Mouse (Mus musculus) bone marrow macrophage, adult 2 months (primary cell): ENCODE results near the gene Ndufa9. TPM values are rescaled to one million over a fixed set of nuclear protein-coding genes. Genes with fewer than 3 reads are reported as not detected.

Experiments
- H3K27ac ChIP-seq: 2 replicates; pipeline ENCODE4 v1.5.1; 2012; ENCODE audit warnings: low read depth, low read length; ENCODE audit not compliant: insufficient read depth
- H3K4me1 ChIP-seq: 2 replicates; pipeline ENCODE4 v1.6.1; 2012; ENCODE audit warnings: low read length; ENCODE audit not compliant: control insufficient read depth, insufficient read depth
- H3K4me3 ChIP-seq: 2 replicates; pipeline ENCODE4 v1.5.1; 2012; ENCODE audit warnings: mild to moderate bottlenecking, low read length, moderate library complexity; ENCODE audit not compliant: insufficient read depth
- CTCF ChIP-seq: IDR thresholded peaks from 2 replicates; pipeline ENCODE4 v1.5.1; 2012; ENCODE audit warnings: low read depth, mild to moderate bottlenecking, low read length, moderate library complexity
- POLR2A ChIP-seq: IDR thresholded peaks from 2 replicates; pipeline ENCODE4 v1.6.1; 2012; ENCODE audit warnings: mild to moderate bottlenecking, low read depth, low read length, borderline replicate concordance
- polyA plus RNA-seq: library from polyadenylated mRNA; stranded (reverse); fragments of >200 nt; gene quantifications from 2 replicates; pipeline ENCODE4 v1.2.4, GENCODE M21; 2012; ENCODE audit not compliant: missing spikeins, insufficient read depth, insufficient read length

Gene Ndufa9
- 44.3 and 49.2 TPM in 2 replicates for polyA plus RNA-seq

GRCm38 (mm10) chr6:126848712-126849704 lies at the start of gene Ndufa9:
Gene Ndufa9 (minus strand): TSS chr6:126849136.
- TF ChIP-seq POLR2A (0 out of 2 replicates have a peak, but pooled peaks have one; percentile 6), CTCF (no peak)
- peak within 1 kb of the TSS; percentile 54 for H3K27ac ChIP-seq
- peak within 1 kb of the TSS; percentile 92 for H3K4me3 ChIP-seq
- peaks cover 38% of the 10 kb centered on the region for H3K4me1 ChIP-seq

- no peak for TF ChIP-seq CTCF
- TF ChIP-seq POLR2A, result no peak
- Histone ChIP-seq H3K4me1 (peaks cover 6% of the 10 kb centered on the region; the same call in 1 of the 2 replicates), H3K4me3 (no peak overlapping the region), H3K27ac (no peak overlapping the region)
Measured at GRCm38 (mm10) chr6:126877118-126877517, 28.2 kb upstream of the Ndufa9 start.

GRCm38 (mm10) chr6:126852881-126853280 lies 3.9 kb upstream of the Ndufa9 start, which contains the start of gene Akap3:
Gene Akap3 (plus strand): TSS chr6:126853098.
- peak within 1 kb of the TSS; percentile 29; the same call in 1 of the 2 replicates for H3K4me3 ChIP-seq

GRCm38 (mm10) chr6:126836628-126837027 lies 12.3 kb downstream of the Ndufa9 start:
- peaks cover 15% of the 10 kb centered on the region for H3K4me1 ChIP-seq
- no peak for TF ChIP-seq CTCF
- TF ChIP-seq POLR2A, result no peak
- H3K27ac ChIP-seq, result peak overlapping the region; percentile 40
- H3K4me3 ChIP-seq, result no peak overlapping the region

More at GRCm38 (mm10) chr6:126852881-126853280, 3.9 kb upstream of the Ndufa9 start, which contains the start of gene Akap3:
- Histone ChIP-seq H3K27ac (peak within 1 kb of the TSS; percentile 67), H3K4me1 (peaks cover 25% of the 10 kb centered on the region)
- TF ChIP-seq POLR2A, result no peak
- no peak for TF ChIP-seq CTCF

- TF ChIP-seq CTCF, result no peak
- TF ChIP-seq POLR2A, result no peak
- no peaks in the 10 kb centered on the region for H3K4me1 ChIP-seq
- H3K27ac ChIP-seq, result no peak overlapping the region
- no peak overlapping the region for H3K4me3 ChIP-seq
Measured at GRCm38 (mm10) chr6:126823087-126823486, 25.8 kb downstream of the Ndufa9 start.

GRCm38 (mm10) chr6:126816338-126816737 lies 32.6 kb downstream of the Ndufa9 start:
- no peak overlapping the region for H3K4me3 ChIP-seq
- 0 out of 2 replicates have a peak, but pooled peaks cover 2% of the 10 kb centered on the region for H3K4me1 ChIP-seq
- TF ChIP-seq CTCF (no peak), POLR2A (no peak)
- no peak overlapping the region for H3K27ac ChIP-seq

GRCm38 (mm10) chr6:126815206-126815750 lies 33.7 kb downstream of the Ndufa9 start:
- H3K4me1 ChIP-seq, result 0 out of 2 replicates have a peak, but pooled peaks cover 2% of the 10 kb centered on the region
- TF ChIP-seq CTCF, result no peak
- TF ChIP-seq POLR2A, result no peak

GRCm38 (mm10) chr6:126811481-126811880 lies 37.5 kb downstream of the Ndufa9 start:
- TF ChIP-seq POLR2A (no peak), CTCF (no peak)
- peaks cover 8% of the 10 kb centered on the region for H3K4me1 ChIP-seq
- no peak overlapping the region for H3K27ac ChIP-seq
- no peak overlapping the region for H3K4me3 ChIP-seq

More at GRCm38 (mm10) chr6:126815206-126815750, 33.7 kb downstream of the Ndufa9 start:
- Histone ChIP-seq H3K4me3 (no peak overlapping the region), H3K27ac (no peak overlapping the region)

- no peak for TF ChIP-seq CTCF
- no peak for TF ChIP-seq POLR2A
- no peak overlapping the region for H3K27ac ChIP-seq
- peaks cover 8% of the 10 kb centered on the region for H3K4me1 ChIP-seq
- peak overlapping the region; percentile 4; the same call in 1 of the 2 replicates for H3K4me3 ChIP-seq
Measured at GRCm38 (mm10) chr6:126808561-126808960, 40.4 kb downstream of the Ndufa9 start.
